Mouse (Mus musculus): ENCODE data around the gene Hspb8. TPM values are rescaled to one million over a fixed set of nuclear protein-coding genes. Genes with fewer than 3 reads are reported as not detected.
"Not testable (repeated sequence)": the region's sequence is repeated elsewhere in the genome, so short reads cannot be mapped to it uniquely, and the experiment has no call there.

The Hspb8 gene
- polyA plus RNA-seq, 1 experiment from 2014 or later = 8.0 TPM

DNA sequence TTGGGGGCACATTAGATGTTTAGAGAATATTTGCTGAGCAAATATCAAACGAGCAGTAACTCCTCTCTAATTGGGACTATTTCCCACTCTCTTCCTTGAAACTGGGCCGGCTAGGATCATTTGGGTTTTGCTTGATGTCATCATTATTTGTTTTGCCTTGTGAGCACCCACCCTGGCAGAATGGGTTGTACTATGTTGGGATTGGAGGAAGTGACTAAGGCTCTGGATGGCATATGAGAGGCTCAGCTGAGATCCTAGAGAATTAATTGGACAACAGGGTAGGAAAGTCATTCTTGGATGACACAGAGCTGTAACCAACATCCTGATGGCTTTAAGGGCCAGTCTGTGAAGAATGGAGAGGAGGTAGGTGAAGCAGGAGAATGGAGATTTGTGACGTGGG, 16.2 kb downstream of the Hspb8 start:
- WGBS = 79% methylated on average over 3 of the region's 3 CpGs
- no peak for ATAC-seq (replicated peaks; ENCODE audit: low FRiP score)
- Histone ChIP-seq H3K4me3 (replicated peaks) (no peak overlapping the region), H3K27me3 (no peaks in the 10 kb centered on the region), H3K27ac (no peak overlapping the region), H3K9me3 (replicated peaks) (no peaks in the 10 kb centered on the region), H3K36me3 (no peaks in the 10 kb centered on the region), H3K9ac (no peak overlapping the region), H3K4me2 (no peak overlapping the region), H3K4me1 (peaks cover 29% of the 10 kb centered on the region)

DNA sequence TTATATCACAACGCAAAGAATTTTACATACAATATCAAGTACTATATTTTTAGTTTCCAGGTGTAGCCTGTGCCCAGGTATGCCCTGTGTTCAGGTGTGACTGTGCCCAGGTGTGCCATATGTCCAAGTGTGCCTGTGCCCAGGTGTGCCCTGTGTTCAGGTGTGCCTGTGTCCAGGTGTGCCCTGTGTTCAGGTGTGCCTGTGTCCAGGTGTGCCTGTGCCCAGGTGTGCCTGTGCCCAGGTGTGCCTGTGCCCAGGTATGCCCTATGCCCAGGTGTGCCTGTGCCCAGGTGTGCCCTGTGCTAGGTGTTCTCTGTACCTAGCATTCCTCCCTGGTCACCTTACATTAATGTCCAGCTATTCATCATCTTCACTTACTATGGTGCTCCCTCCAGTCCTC, 16.7 kb downstream of the Hspb8 start:
- peaks cover 28% of the 10 kb centered on the region for H3K4me1 ChIP-seq
- no peak overlapping the region for H3K4me3 ChIP-seq (replicated peaks)
- no peak for ATAC-seq (replicated peaks; ENCODE audit: low FRiP score)
- no peaks in the 10 kb centered on the region for H3K36me3 ChIP-seq
- H3K9me3 ChIP-seq (replicated peaks) = no peaks in the 10 kb centered on the region
- H3K9ac ChIP-seq = no peak overlapping the region
- WGBS = 94% methylated on average over 1 of the region's 1 CpGs
- H3K27me3 ChIP-seq = no peaks in the 10 kb centered on the region
- H3K27ac ChIP-seq = no peak overlapping the region
- H3K4me2 ChIP-seq = no peak overlapping the region

DNA sequence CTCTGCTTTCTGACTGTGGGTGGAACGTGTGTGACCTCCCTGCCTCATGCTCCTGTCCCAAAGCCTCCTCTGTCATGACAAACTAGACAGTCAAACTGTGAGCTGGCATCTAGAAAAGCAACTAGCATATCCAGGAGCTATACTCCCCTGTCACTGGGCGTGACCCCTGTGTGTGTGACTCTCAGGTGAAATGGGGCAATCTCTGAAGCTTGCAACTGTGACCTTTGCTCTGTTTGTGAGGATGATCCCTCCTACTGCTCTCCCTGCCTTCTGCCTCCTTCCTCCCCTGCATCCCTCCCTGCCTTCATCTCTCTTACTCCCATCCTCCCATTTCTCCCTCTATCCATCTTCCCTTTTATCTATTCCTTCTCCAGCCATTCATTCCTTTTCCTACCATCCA, 18.6 kb downstream of the Hspb8 start:
- WGBS = 74% methylated on average over 2 of the region's 2 CpGs
- no peak for ATAC-seq (replicated peaks; ENCODE audit: low FRiP score)
- H3K9me3 ChIP-seq (replicated peaks) = no peaks in the 10 kb centered on the region
- H3K4me3 ChIP-seq (replicated peaks) = no peak overlapping the region
- no peaks in the 10 kb centered on the region for H3K36me3 ChIP-seq
- H3K9ac ChIP-seq = no peak overlapping the region
- no peaks in the 10 kb centered on the region for H3K27me3 ChIP-seq
- no peak overlapping the region for H3K27ac ChIP-seq
- peaks cover 21% of the 10 kb centered on the region; the same call in 1 of the 2 replicates for H3K4me1 ChIP-seq
- H3K4me2 ChIP-seq = no peak overlapping the region

DNA sequence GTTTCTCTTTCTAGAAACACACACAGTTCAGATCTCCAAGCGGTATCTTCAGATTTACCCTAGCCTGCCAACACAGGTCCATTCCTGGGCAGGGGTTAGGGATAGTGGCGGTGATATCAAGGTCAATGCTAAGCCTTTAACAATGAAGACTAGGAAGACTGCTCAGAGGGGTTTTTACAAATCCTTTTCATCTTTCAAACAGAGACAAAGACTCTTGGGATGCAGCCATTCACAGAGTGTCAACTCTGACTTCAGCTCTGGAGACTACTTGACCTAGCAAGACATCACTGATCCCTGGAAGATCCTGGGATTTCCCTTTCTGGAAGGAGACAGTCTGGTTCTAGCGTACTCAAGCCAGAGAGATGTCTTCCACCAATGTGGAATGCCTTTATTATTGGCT, 21.9 kb downstream of the Hspb8 start:
- no peak overlapping the region for H3K4me2 ChIP-seq
- no peak for ATAC-seq (replicated peaks; ENCODE audit: low FRiP score)
- H3K36me3 ChIP-seq = no peaks in the 10 kb centered on the region
- WGBS = 80% methylated on average over 3 of the region's 3 CpGs
- H3K9ac ChIP-seq = no peak overlapping the region
- no peak overlapping the region for H3K4me3 ChIP-seq (replicated peaks)
- no peaks in the 10 kb centered on the region for H3K27me3 ChIP-seq
- H3K9me3 ChIP-seq (replicated peaks) = no peaks in the 10 kb centered on the region
- no peak overlapping the region for H3K27ac ChIP-seq
- 0 out of 2 replicates have a peak, but pooled peaks cover 7% of the 10 kb centered on the region for H3K4me1 ChIP-seq

DNA sequence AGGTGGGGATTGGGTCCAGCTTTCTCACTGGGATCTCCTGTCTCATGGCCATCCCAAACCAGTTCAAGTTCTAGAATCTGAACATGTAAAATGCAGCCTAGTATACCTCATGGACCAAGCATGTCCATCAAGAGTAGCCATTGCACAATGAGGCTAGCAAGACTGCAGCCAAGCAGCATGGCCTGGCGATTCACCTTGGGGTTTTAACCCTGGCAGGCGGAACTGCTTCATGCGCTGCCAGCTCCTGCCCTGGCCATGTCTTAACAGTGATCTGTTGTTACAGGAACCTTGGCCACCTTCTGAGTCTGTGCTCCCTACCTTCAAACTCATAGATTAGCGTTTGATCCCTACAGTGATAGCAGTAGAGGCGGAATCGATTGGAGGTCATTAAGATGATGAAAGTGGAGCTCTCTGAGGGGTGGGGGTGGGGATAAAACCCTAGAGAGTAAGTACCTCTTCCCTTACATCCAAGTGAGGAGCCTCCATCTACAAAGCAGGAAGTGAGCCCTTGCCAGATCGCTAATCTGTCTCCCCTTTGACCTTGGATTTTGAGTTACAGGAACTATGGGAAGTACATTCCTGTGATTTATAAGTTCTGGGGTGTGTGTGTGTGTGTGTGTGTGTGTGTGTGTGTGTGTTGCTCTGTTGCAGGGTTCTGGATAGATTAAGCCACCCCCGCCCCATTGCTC, 22.5 kb downstream of the Hspb8 start:
- Histone ChIP-seq H3K4me1 (0 out of 2 replicates have a peak, but pooled peaks cover 7% of the 10 kb centered on the region), H3K36me3 (no peaks in the 10 kb centered on the region), H3K27ac (no peak overlapping the region), H3K4me3 (replicated peaks) (no peak overlapping the region), H3K27me3 (no peaks in the 10 kb centered on the region), H3K9ac (no peak overlapping the region), H3K4me2 (no peak overlapping the region), H3K9me3 (replicated peaks) (no peaks in the 10 kb centered on the region)
- WGBS = 49% methylated on average over 8 of the region's 8 CpGs
- ATAC-seq (replicated peaks; ENCODE audit: low FRiP score) = no peak

DNA sequence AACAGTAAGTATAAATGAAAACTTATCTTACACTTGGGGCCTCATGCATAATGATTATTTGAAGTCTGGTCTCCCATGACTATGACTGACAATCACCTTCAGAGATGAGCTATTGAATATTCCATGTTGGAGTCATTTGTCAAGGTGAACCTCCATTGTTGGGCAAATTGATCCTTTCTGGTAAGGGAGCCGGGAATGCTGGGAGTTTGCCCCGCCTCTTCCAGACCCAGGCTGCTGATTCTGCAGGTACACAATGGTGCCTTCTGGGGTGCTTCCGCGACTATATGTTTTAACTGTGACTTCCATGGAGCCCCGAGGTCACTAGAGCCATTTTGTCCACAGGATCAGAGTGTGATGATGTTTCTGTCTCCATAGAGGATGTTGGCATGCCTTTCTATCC, 26.6 kb downstream of the Hspb8 start:
- no peak overlapping the region for H3K4me2 ChIP-seq
- 82% methylated on average over 5 of the region's 5 CpGs for WGBS
- H3K27ac ChIP-seq = no peak overlapping the region
- no peaks in the 10 kb centered on the region for H3K27me3 ChIP-seq
- H3K36me3 ChIP-seq = no peaks in the 10 kb centered on the region
- 0 out of 2 replicates have a peak, but pooled peaks cover 7% of the 10 kb centered on the region for H3K4me1 ChIP-seq
- H3K9ac ChIP-seq = no peak overlapping the region
- no peak for ATAC-seq (replicated peaks; ENCODE audit: low FRiP score)
- H3K4me3 ChIP-seq (replicated peaks) = no peak overlapping the region
- no peaks in the 10 kb centered on the region for H3K9me3 ChIP-seq (replicated peaks)

DNA sequence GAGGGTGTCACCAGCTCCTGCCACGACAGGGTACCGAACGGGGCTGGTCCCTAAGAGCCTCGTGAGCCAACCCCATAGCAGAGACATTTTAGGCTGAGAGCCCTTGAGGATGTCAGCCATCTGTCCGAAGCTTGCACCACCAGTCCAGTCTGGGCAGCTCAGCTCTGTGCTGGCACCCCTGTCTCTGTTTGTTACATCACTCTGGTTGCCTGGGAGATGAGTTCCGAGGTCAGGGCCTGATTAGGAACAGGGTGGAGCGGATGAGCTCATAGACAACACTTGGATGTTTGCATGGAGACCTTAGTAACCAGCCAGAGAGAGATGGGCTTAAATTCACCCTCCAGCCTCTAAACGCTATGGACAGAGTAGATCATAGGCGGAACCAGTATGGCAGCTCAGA, 30.1 kb downstream of the Hspb8 start:
- WGBS = 81% methylated on average over 9 of the region's 9 CpGs
- Histone ChIP-seq H3K4me2 (no peak overlapping the region), H3K36me3 (no peaks in the 10 kb centered on the region)

DNA sequence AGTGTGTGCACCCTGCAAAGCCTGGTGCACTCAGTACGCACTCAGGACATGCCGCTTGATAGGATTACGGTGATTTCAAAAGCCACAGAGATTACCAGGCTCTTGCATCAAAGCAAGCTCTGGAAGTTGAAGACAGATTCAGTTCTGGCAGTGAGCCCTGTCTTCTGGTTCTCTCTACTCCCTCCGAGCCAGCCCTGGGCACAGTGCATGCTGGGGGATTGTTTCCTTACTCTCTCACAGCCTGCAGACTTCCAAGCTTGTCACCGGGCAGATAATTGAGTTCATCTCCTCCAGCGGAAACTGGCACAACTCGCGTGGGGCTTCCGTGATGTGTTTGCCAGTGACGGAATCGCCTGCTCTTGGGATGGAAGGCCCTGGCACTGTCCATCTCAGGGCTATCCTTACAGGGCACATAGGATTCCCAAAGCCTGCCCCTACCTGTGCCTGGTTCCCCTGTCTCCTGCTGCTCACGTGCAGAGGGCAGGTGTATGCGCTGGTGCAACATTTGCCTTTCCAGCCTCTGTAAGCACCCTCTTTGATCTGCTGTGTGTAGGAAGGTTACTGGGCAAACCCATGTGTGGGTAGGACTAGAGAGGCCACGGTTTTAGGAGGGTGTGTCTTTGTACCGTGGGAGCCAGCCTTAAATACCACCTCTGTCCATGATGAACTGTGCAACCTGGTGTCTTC, 32.7 kb downstream of the Hspb8 start:
- 0 out of 2 replicates have a peak overlapping the region, but pooled peaks have one; percentile 33 for H3K27ac ChIP-seq
- no peak overlapping the region for H3K4me3 ChIP-seq (replicated peaks)
- no peak for ATAC-seq (replicated peaks; ENCODE audit: low FRiP score)
- 71% methylated on average over 15 of the region's 15 CpGs for WGBS
- no peaks in the 10 kb centered on the region for H3K9me3 ChIP-seq (replicated peaks)
- no peak overlapping the region for H3K9ac ChIP-seq
- H3K27me3 ChIP-seq = no peaks in the 10 kb centered on the region
- no peaks in the 10 kb centered on the region for H3K36me3 ChIP-seq
- H3K4me2 ChIP-seq = no peak overlapping the region
- H3K4me1 ChIP-seq = no peaks in the 10 kb centered on the region

More for the DNA sequence above, 30.1 kb downstream of the Hspb8 start:
- no peaks in the 10 kb centered on the region for H3K9me3 ChIP-seq (replicated peaks)
- no peaks in the 10 kb centered on the region for H3K4me1 ChIP-seq
- no peak overlapping the region for H3K4me3 ChIP-seq (replicated peaks)
- no peak overlapping the region for H3K9ac ChIP-seq
- no peak overlapping the region for H3K27ac ChIP-seq
- ATAC-seq (replicated peaks; ENCODE audit: low FRiP score) = no peak
- H3K27me3 ChIP-seq = no peaks in the 10 kb centered on the region

DNA sequence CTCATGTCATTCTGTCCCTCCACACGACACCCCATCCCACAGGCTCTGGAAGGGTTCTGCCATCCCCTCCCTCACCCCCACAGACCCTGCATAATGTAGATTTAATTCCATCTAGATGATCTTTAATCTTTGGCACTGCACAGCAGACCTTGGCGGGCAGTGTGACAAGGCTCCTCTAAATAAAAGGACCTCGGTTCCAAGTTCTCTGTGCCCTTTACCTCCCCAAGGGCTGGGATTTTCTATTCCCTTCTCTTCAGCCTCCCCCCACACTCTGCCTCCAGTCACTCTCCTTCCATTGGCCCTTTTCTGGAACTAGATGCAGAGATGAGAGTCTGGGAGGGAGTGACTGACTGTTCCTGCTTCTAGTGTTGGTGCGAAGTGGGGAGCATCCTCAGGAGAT, 33.3 kb downstream of the Hspb8 start:
- WGBS = 70% methylated on average over 4 of the region's 4 CpGs
- Histone ChIP-seq H3K36me3 (no peaks in the 10 kb centered on the region), H3K4me3 (replicated peaks) (no peak overlapping the region), H3K27ac (no peak overlapping the region), H3K9me3 (replicated peaks) (no peaks in the 10 kb centered on the region), H3K27me3 (no peaks in the 10 kb centered on the region), H3K4me2 (no peak overlapping the region), H3K9ac (no peak overlapping the region), H3K4me1 (no peaks in the 10 kb centered on the region)
- ATAC-seq (replicated peaks; ENCODE audit: low FRiP score) = no peak

DNA sequence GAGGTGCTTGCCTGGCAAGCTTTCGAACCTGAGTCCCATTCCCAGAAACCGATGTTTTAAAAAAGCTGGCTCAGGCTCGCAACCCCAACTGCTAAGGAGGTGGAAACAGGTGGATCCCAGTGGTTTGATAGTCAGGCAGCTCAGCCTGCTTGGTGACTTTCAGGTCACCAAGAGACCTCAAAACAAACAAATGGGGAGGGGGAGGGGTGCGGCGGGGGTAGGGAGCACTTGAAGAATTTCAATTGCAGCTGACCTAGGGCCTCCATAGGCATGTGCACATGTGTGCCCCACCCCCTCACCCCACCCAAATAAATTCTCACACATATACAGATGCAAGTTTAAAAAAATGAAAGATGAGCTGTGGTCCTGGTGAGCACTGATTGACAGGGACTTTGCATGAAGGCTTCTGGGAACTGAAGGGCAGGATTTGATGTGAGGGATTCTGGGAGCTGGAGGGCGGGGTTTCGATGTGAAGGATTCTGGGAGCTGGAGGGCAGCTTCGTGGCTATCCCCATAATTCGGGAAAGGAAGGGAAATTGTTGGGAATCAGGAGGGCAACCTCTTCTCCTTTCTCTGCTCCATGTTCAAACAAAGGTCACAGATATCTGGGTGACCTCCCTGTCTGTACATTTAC, 35.2 kb downstream of the Hspb8 start:
- no peaks in the 10 kb centered on the region for H3K4me1 ChIP-seq
- no peaks in the 10 kb centered on the region for H3K27me3 ChIP-seq
- no peaks in the 10 kb centered on the region for H3K36me3 ChIP-seq
- ATAC-seq (replicated peaks; ENCODE audit: low FRiP score) = no peak
- H3K4me3 ChIP-seq (replicated peaks) = no peak overlapping the region
- H3K4me2 ChIP-seq = no peak overlapping the region
- H3K27ac ChIP-seq = no peak overlapping the region
- no peak overlapping the region for H3K9ac ChIP-seq
- WGBS = 82% methylated on average over 9 of the region's 9 CpGs
- no peaks in the 10 kb centered on the region for H3K9me3 ChIP-seq (replicated peaks)

DNA sequence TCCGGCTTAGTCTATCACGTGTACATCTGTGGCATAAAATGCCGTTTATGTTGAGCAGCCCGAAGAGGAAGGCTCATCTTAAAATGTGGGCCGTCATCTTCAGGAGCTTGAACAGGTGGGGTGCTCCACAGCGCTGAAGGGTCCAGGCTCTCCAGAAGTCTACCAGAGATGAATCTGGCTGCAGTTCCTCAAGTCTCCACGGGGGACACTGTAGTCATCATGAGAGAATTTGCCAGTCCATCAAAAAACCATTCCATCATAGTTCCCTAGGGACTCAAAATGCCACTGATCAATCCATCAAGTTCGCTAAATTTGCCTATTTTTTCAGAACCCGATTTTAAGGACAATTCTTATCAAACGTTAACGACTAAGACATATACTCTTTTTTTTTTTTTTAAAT, 36.6 kb downstream of the Hspb8 start:
- Histone ChIP-seq H3K4me1 (no peaks in the 10 kb centered on the region), H3K9me3 (replicated peaks) (no peaks in the 10 kb centered on the region), H3K9ac (no peak overlapping the region), H3K4me2 (no peak overlapping the region), H3K27ac (no peak overlapping the region), H3K4me3 (replicated peaks) (no peak overlapping the region), H3K27me3 (no peaks in the 10 kb centered on the region), H3K36me3 (no peaks in the 10 kb centered on the region)
- WGBS = 44% methylated on average over 11 of the region's 11 CpGs
- ATAC-seq (replicated peaks; ENCODE audit: low FRiP score) = no peak

DNA sequence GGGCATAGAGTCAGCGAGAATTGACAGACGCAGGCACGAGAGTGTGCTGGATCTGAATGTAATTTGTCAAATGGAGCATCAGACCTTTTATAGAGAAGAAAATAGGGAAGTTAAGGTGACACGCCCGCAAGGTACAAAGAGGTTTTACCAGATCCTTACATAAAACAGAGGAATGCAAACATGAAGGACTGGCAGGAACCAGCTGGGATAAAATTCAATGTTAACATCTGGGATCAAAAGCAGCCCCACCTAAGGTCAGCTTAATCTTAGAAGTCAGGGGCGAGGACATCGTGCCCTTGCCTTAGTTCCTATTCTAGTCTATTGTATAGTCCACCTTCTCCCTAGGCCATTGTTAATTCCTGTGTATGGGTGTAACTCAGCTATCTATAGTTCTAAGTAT, 40.0 kb downstream of the Hspb8 start:
- WGBS = 96% methylated on average over 7 of the region's 7 CpGs
- not testable (repeated sequence) for H3K4me2 ChIP-seq; H3K36me3 ChIP-seq; ATAC-seq (replicated peaks; ENCODE audit: low FRiP score); H3K4me1 ChIP-seq; H3K4me3 ChIP-seq (replicated peaks); H3K9ac ChIP-seq; H3K27ac ChIP-seq; H3K9me3 ChIP-seq (replicated peaks); H3K27me3 ChIP-seq

All from kidney, embryonic 15.5 days (tissue).